Mouse (Mus musculus): Measurements from ENCODE around the gene Enoph1.

- TF ChIP-seq CTCF (IDR thresholded peaks at IDR 0.05; ENCODE audit: insufficient read depth, low read depth, low read length) (no peak), POLR2A (IDR thresholded peaks at IDR 0.05; ENCODE audit: insufficient read depth, low read depth, low read length) (no peak)
These were observed 33.3 kb upstream of the Enoph1 start for GRCm38 (mm10) chr5:100006324-100007039.

Measured in olfactory bulb, adult 2 months (tissue).